Mouse (Mus musculus): ENCODE results near the gene Ccdc14. TPM values are rescaled to one million over a fixed set of nuclear protein-coding genes. Genes with fewer than 3 reads are reported as not detected.
"Not testable (repeated sequence)": the region's sequence is repeated elsewhere in the genome, so short reads cannot be mapped to it uniquely, and the experiment has no call there.

The Ccdc14 gene
- polyA plus RNA-seq, 1 experiment, result 1.0 TPM

DNA sequence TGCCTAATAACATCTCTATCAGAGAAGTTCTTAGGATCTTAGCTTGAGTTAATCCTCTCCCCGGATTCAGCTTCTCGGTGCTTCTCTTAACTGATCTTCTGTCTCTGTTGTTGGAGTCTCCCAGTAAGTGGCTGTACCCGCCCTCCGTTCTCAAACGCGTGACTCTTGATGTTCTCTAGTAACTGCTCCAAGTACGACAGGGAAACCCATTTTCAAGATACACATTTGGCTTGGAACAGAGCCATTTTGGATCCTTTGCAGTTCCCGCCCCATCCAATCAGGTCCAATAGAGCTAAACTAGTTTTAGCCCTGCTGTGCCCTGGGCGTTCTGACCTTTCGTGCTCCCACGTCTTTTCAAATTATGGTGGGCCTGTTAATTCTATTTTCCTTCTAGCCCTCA is 740 bp downstream of the Ccdc14 start:
- peak overlapping the region; percentile 35 for H3ac ChIP-seq (ENCODE audit: control insufficient read depth, insufficient read length)
- H3K27me3 ChIP-seq (ENCODE audit: control insufficient read depth, insufficient read depth, insufficient read length), result no peaks in the 10 kb centered on the region
- TF ChIP-seq TCF12 (IDR thresholded peaks at IDR 0.05; ENCODE audit: insufficient read depth, poor library complexity, severe bottlenecking) (no peak), POLR2AphosphoS2 (IDR thresholded peaks at IDR 0.05; ENCODE audit: insufficient read length, low read depth) (no peak), REST (IDR thresholded peaks at IDR 0.05; ENCODE audit: insufficient read depth, insufficient read length) (no peak), E2F4 (IDR thresholded peaks at IDR 0.05; ENCODE audit: insufficient read depth) (no peak), MYOD1 (IDR thresholded peaks at IDR 0.05; ENCODE audit: control insufficient read depth in 1 of 3, insufficient read length in 2 of 3, low read depth in 2 of 3) (no peak), MYOG (IDR thresholded peaks at IDR 0.05; ENCODE audit: control insufficient read depth in 1 of 3, insufficient read depth in 1 of 3, insufficient read length in 2 of 3, low read depth in 2 of 3) (no peak), POLR2A (IDR thresholded peaks at IDR 0.05; ENCODE audit: insufficient read length, low read depth) (no peak), USF1 (IDR thresholded peaks at IDR 0.05; ENCODE audit: low read depth) (no peak), SRF (IDR thresholded peaks at IDR 0.05; ENCODE audit: control insufficient read depth, insufficient read length, low read depth) (no peak), CEBPB (IDR thresholded peaks at IDR 0.05; ENCODE audit: insufficient read depth, poor library complexity, severe bottlenecking) (no peak), MAX (IDR thresholded peaks at IDR 0.05; ENCODE audit: low read depth) (no peak)
- no peaks in the 10 kb centered on the region for H3K36me3 ChIP-seq (ENCODE audit: control insufficient read depth, insufficient read depth)
- peaks cover 8% of the 10 kb centered on the region for H3K79me2 ChIP-seq (ENCODE audit: control insufficient read depth, insufficient read depth)
- peak overlapping the region; percentile 80 for H3K4me2 ChIP-seq (ENCODE audit: low read depth)
- peak overlapping the region; percentile 56 for H3K4me3 ChIP-seq

GRCm38 (mm10) chr16:34694477-34694876 is 4.1 kb downstream of the Ccdc14 start:
- no peak overlapping the region for H3K4me3 ChIP-seq
- peaks cover 8% of the 10 kb centered on the region for H3K79me2 ChIP-seq (ENCODE audit: control insufficient read depth, insufficient read depth)
- no peaks in the 10 kb centered on the region for H3K36me3 ChIP-seq (ENCODE audit: control insufficient read depth, insufficient read depth)
- H3K27me3 ChIP-seq (ENCODE audit: control insufficient read depth, insufficient read depth, insufficient read length), result no peaks in the 10 kb centered on the region
- H3ac ChIP-seq (ENCODE audit: control insufficient read depth, insufficient read length), result no peak overlapping the region
- TF ChIP-seq SRF (IDR thresholded peaks at IDR 0.05; ENCODE audit: control insufficient read depth, insufficient read length, low read depth) (no peak), MAX (IDR thresholded peaks at IDR 0.05; ENCODE audit: low read depth) (no peak), CEBPB (IDR thresholded peaks at IDR 0.05; ENCODE audit: insufficient read depth, poor library complexity, severe bottlenecking) (no peak), TCF12 (IDR thresholded peaks at IDR 0.05; ENCODE audit: insufficient read depth, poor library complexity, severe bottlenecking) (no peak), POLR2AphosphoS2 (IDR thresholded peaks at IDR 0.05; ENCODE audit: insufficient read length, low read depth) (no peak), MYOG (IDR thresholded peaks at IDR 0.05; ENCODE audit: control insufficient read depth in 1 of 3, insufficient read depth in 1 of 3, insufficient read length in 2 of 3, low read depth in 2 of 3) (no peak), TCF3 (IDR thresholded peaks at IDR 0.05; ENCODE audit: insufficient read length, low read depth) (no peak), USF1 (IDR thresholded peaks at IDR 0.05; ENCODE audit: low read depth) (no peak), MYOD1 (IDR thresholded peaks at IDR 0.05; ENCODE audit: control insufficient read depth in 1 of 3, insufficient read length in 2 of 3, low read depth in 2 of 3) (no peak), E2F4 (IDR thresholded peaks at IDR 0.05; ENCODE audit: insufficient read depth) (no peak), POLR2A (IDR thresholded peaks at IDR 0.05; ENCODE audit: insufficient read length, low read depth) (no peak), REST (IDR thresholded peaks at IDR 0.05; ENCODE audit: insufficient read depth, insufficient read length) (no peak)
- H3K4me2 ChIP-seq (ENCODE audit: low read depth), result no peak overlapping the region

GRCm38 (mm10) chr16:34698721-34699120 is 8.3 kb downstream of the Ccdc14 start:
- not testable (repeated sequence) for H3K36me3 ChIP-seq (ENCODE audit: control insufficient read depth, insufficient read depth); H3K4me2 ChIP-seq (ENCODE audit: low read depth); H3K4me3 ChIP-seq; H3K79me2 ChIP-seq (ENCODE audit: control insufficient read depth, insufficient read depth); H3K27me3 ChIP-seq (ENCODE audit: control insufficient read depth, insufficient read depth, insufficient read length); H3ac ChIP-seq (ENCODE audit: control insufficient read depth, insufficient read length)

DNA sequence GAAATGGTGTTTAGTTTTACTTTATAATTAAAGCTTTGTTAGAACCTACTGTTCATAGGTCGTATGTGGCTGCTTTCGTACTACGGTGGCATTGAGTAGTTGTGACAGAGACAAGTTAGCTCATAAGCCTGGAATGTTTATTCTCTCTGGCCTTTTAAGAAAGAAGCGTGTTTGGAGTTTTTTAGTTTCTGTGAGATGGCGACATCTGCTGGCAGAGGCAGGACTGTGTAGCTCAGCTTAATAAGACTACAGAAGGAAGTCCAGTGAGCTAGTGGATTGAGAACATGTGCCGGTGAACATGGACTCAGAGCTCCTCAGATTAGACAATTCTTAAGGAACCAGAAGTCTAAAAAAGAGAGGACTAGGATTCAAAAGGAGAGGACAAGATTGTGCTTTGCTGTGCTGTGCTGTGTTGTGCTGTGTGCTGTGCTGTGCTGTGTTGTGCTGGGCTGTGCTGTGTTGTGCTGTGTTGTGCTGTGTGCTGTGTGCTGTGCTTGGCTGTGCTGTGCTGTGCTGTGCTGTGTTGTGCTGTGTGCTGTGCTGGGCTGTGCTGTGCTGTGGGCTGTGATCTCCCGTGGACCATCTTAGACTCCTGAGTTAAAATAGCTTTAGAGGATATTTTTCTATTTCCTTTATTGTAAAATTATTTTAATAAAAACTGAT is 9.9 kb downstream of the Ccdc14 start:
- Histone ChIP-seq H3K4me3 (no peak overlapping the region), H3K36me3 (ENCODE audit: control insufficient read depth, insufficient read depth) (no peaks in the 10 kb centered on the region), H3K79me2 (ENCODE audit: control insufficient read depth, insufficient read depth) (no peaks in the 10 kb centered on the region), H3ac (ENCODE audit: control insufficient read depth, insufficient read length) (no peak overlapping the region), H3K27me3 (ENCODE audit: control insufficient read depth, insufficient read depth, insufficient read length) (no peaks in the 10 kb centered on the region), H3K4me2 (ENCODE audit: low read depth) (no peak overlapping the region)
- TF ChIP-seq POLR2AphosphoS2 (IDR thresholded peaks at IDR 0.05; ENCODE audit: insufficient read length, low read depth) (no peak), E2F4 (IDR thresholded peaks at IDR 0.05; ENCODE audit: insufficient read depth) (no peak), CEBPB (IDR thresholded peaks at IDR 0.05; ENCODE audit: insufficient read depth, poor library complexity, severe bottlenecking) (no peak), MYOG (IDR thresholded peaks at IDR 0.05; ENCODE audit: control insufficient read depth in 1 of 3, insufficient read depth in 1 of 3, insufficient read length in 2 of 3, low read depth in 2 of 3) (no peak), MAX (IDR thresholded peaks at IDR 0.05; ENCODE audit: low read depth) (no peak), SRF (IDR thresholded peaks at IDR 0.05; ENCODE audit: control insufficient read depth, insufficient read length, low read depth) (no peak), USF1 (IDR thresholded peaks at IDR 0.05; ENCODE audit: low read depth) (no peak), MYOD1 (IDR thresholded peaks at IDR 0.05; ENCODE audit: control insufficient read depth in 1 of 3, insufficient read length in 2 of 3, low read depth in 2 of 3) (no peak), TCF12 (IDR thresholded peaks at IDR 0.05; ENCODE audit: insufficient read depth, poor library complexity, severe bottlenecking) (no peak)

- no peak for TF ChIP-seq USF1 (IDR thresholded peaks at IDR 0.05; ENCODE audit: low read depth)
- TF ChIP-seq MAX (IDR thresholded peaks at IDR 0.05; ENCODE audit: low read depth), result no peak
- no peak for TF ChIP-seq POLR2AphosphoS2 (IDR thresholded peaks at IDR 0.05; ENCODE audit: insufficient read length, low read depth)
- no peak for TF ChIP-seq CEBPB (IDR thresholded peaks at IDR 0.05; ENCODE audit: insufficient read depth, poor library complexity, severe bottlenecking)
- no peak for TF ChIP-seq TCF12 (IDR thresholded peaks at IDR 0.05; ENCODE audit: insufficient read depth, poor library complexity, severe bottlenecking)
- no peak for TF ChIP-seq SRF (IDR thresholded peaks at IDR 0.05; ENCODE audit: control insufficient read depth, insufficient read length, low read depth)
- no peak for TF ChIP-seq TCF3 (IDR thresholded peaks at IDR 0.05; ENCODE audit: insufficient read length, low read depth)
- TF ChIP-seq POLR2A (IDR thresholded peaks at IDR 0.05; ENCODE audit: insufficient read length, low read depth), result no peak
- TF ChIP-seq MYOG (IDR thresholded peaks at IDR 0.05; ENCODE audit: control insufficient read depth in 1 of 3, insufficient read depth in 1 of 3, insufficient read length in 2 of 3, low read depth in 2 of 3), result no peak
- TF ChIP-seq REST (IDR thresholded peaks at IDR 0.05; ENCODE audit: insufficient read depth, insufficient read length), result no peak
- no peak for TF ChIP-seq E2F4 (IDR thresholded peaks at IDR 0.05; ENCODE audit: insufficient read depth)
- no peak for TF ChIP-seq MYOD1 (IDR thresholded peaks at IDR 0.05; ENCODE audit: control insufficient read depth in 1 of 3, insufficient read length in 2 of 3, low read depth in 2 of 3)
- Histone ChIP-seq H3K4me3 (no peak overlapping the region), H3ac (ENCODE audit: control insufficient read depth, insufficient read length) (no peak overlapping the region), H3K79me2 (ENCODE audit: control insufficient read depth, insufficient read depth) (no peaks in the 10 kb centered on the region), H3K27me3 (ENCODE audit: control insufficient read depth, insufficient read depth, insufficient read length) (no peaks in the 10 kb centered on the region), H3K36me3 (ENCODE audit: control insufficient read depth, insufficient read depth) (no peaks in the 10 kb centered on the region), H3K4me2 (ENCODE audit: low read depth) (no peak overlapping the region)
These were observed 10.4 kb downstream of the Ccdc14 start for GRCm38 (mm10) chr16:34700828-34701216.
